Mouse (Mus musculus): ENCODE measurements around the gene Nek9.

DNA sequence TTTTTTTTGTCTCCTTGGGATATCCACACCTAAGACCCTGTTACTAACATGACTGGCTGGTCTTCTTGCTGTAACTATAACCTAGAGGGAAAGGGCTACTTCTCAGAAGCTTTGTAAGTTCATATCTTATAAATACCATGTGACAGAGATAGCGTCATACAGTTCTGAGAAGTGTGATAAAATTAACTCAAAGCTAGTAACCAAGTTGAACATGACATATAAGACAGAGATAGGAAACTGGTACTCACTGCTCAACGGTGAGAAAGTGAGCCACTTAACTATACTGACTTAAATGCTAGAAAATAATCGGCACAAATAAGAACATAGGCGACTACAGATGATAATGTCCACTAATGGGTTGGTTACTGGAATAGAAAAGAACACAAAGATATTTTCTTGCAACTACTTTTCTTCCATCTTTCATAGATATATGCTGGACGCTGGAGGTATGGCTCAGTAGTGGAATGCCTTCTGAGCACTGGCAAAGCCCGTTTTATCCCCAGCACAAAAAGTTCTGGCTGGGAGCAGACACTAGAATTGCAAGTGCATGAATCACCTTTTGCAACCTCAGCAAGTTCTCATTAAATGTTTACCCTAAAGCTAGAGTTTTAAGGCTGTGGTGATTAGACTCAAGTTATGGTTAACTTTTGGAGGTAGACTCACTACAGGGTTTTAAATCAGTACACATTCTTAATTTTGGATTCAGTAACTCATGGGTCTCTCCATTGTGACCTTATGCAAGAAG is 1.4 kb downstream of the Nek9 start:
- TF ChIP-seq CTCF (IDR thresholded peaks at IDR 0.05; ENCODE audit: borderline replicate concordance, extremely low read depth, insufficient read depth, insufficient read length) (no peak), POLR2A (IDR thresholded peaks at IDR 0.05; ENCODE audit: borderline replicate concordance, extremely low read depth, insufficient read depth, insufficient read length, poor library complexity, severe bottlenecking) (no peak)

Measured in brain, embryonic 14.5 days (tissue).